Mouse (Mus musculus) layer of hippocampus, adult 9-10 months (tissue): Measurements from ENCODE around the gene Kctd7.

ENCODE experiments used
- DNase-seq: peaks from one replicate; pipeline ENCODE4 v3.0.0; 2022; ENCODE audit warnings: low spot score

Gene Kctd7

DNA sequence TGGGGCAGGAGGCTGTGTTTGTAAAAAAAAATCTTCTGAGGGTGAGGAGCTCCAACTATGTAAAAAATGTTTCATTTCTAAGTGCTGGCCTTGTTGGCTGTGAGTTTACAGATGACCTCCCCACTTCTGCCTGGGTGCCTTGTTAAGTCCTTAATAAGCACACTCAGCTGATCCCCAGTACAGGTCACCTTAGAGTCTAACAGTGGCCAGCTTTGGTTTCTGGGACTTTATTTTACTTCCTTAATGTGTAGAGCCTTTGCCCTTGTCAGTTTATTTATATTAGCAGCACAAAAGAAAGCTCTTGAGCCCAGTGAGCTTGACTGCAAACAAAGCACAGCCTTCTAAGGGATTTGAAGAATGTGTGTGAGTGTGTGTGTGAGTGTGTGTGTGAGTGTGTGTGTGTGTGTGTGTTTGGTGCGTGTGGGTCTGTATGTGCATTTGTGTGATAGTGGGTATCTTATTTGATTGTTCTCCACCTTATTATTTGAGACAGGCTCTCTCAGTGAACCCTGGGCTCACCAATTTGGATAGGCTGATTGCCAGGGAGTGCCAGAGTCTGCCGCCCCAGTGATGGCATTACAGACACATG is 47.8 kb downstream of the Kctd7 start:
- no peak for DNase-seq

DNA sequence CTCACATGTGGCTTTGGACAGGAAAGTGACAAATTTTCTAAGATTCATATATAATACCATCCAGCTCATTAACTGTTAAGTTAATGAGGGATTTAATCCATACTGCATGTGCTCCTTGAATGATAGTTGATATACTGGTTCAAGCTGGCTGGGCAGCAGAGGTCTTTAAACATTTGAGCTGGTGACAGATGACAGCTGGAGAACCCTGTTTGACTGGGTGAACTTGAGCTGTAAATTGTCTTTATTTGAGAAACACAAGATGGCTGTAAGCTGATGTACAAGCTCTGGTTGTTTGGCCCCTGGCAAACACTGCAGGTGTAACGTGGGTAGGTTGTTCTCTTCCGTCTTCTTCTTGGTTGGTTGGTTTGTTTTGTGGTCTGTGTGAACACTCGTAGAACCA is 49.1 kb downstream of the Kctd7 start:
- no peak for DNase-seq

DNA sequence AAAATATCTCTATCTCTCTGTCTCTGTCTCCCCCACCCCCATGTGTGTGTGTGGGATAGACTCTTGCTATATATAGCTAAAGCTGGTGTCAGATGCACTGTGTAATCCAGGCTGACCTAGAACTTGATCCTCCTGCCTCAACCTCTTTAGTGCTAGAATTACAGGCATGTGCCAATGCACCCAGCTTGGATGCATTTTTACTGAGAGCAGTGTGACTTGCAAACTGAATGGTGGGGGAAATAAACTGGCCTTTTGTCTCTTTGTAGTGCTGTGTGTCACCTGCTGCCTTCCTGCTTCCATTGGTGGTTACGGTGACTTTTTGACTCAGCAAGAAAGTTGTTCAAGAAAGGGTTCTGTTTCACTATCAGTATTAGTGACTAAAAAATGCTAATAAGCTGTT is 51.6 kb downstream of the Kctd7 start:
- DNase-seq = no peak

DNA sequence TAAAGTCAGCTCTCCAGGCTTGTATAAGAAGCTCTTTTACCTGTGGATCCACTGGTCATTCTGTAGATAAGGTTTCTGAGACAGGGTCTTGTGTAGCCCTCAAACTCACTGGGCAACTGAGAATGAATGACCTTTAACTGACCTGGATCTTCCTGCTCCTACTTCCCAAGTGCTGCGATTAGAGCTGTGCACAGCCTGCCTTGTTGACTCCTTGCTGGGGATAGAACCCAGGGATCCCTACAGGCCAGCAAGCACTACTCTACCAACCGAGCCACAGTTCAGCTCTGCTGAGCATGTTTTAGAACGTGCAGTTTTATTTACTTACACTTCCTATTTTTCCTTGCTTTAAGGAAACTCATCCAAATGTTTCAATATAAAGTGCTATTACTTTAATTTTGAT is 52.8 kb downstream of the Kctd7 start:
- no peak for DNase-seq

DNA sequence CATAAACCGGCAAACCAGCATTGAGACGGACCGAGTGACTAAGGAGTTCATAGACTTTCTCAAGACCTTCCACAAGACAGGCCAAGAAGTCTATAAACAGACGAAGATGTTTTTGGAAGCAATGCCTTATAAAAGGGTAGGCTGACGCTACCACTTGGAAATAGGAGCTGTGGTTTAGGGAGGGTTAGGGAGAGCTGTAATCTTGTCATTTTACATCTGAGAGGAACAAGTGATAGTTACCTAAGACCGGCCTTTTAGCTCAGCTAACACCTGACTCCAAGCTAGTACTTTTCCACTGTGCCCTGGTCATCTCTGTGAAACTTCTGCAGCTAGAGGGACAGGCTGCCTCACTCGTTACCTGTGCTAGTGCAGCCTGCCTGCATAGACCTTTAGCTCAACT is 53.3 kb downstream of the Kctd7 start:
- DNase-seq = no peak

DNA sequence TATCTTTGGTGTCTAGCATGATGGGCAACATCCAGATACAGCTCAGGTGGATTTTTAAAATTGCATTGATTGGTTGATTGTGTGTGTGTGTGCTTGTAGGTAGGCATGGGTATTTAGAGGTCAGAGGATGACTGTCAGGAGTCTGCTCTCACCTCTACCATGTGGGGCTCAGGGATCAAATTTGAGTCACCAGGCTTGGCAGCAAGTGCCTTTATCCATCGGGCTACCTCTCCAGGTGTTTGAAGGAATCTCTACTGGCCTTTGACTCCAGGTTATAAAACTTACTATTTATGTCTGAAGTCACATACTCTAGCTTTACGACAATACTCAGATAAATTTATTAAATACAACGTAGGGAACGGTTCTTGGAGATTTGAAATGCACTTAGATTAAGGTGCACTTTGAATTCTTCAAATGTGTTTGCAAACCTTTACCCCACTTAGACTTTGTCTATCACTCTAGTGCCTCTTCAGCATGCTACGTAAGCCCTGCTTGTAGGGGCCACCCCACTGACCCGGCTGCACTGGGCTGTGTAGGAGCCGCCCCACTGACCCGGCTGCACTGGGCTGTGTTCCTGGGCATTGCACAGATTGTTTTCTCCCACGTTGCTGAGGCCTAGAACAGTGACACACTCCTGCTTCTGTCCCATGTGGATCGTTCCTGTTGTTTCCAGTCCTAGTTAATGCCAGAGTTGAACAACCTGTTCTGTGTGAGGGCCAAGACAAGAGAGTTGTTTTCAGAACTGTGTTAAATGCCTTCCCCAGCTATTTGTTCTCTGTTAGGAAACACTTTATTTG is 55.8 kb downstream of the Kctd7 start:
- no peak for DNase-seq

DNA sequence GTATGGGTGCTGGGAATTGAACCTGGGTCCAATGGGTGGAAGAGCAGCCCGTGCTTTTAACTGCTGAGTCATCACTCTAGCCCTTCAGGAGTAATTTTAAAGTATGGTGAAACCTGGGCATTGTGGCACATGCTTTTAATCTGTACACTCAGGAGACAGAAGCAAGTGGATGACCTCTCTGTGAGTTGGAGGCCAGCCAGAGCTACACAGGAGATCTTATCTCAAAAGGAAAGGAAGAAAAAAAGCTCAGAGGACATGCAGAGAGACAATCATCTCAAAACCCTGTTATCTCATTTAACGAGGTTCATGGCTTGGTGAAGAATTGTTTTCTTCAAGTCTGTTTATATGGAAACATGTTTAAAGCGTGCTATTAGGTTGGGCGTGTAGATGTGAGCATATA is 59.3 kb downstream of the Kctd7 start:
- no peak for DNase-seq

DNA sequence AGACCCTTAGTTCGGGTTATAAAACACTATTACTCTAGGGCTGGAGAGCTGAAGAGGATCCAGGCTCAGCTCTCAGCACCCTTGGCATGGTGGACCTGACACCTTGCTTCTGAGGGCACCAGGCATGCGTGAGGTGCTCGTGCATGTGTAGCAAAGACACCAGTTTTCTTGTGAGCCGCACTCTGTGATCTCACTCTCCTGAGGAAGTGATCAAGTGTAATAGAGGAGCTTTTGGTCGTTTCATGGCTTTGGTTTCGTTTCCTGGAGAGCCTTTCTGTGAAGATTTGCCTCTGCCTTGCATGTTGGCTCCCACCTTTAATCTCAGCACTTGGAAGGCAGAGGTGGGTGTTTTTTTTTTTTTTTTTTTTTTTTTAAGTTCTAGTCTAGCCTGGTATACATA is 59.9 kb downstream of the Kctd7 start:
- no peak for DNase-seq
